Mouse (Mus musculus) left cerebral cortex, adult 2 months (tissue): ENCODE measurements around the gene Rimklb. TPM values are rescaled to one million over a fixed set of nuclear protein-coding genes. Genes with fewer than 3 reads are reported as not detected.

Source experiments
- DNase-seq, 2 experiments: peaks; one replicate each; pipeline ENCODE4 v3.0.0; 2021 to 2022; ENCODE audit warnings: low spot score in 2 of 2, mixed read lengths in 1 of 2; ENCODE audit errors: extremely low spot score in 1 of 2
- H3K27ac ChIP-seq: fragments of 200-600 bp; 2 replicates; pipeline ENCODE4 v1.8.1; 2022
- H3K4me3 ChIP-seq: fragments of 200-600 bp; 2 replicates; pipeline ENCODE4 v1.8.1; 2022
- CTCF ChIP-seq: fragments of 200-600 bp; IDR thresholded peaks from 2 replicates; pipeline ENCODE4 v1.8.1; 2022; ENCODE audit warnings: antibody characterized with exemption, mild to moderate bottlenecking, moderate library complexity
- intact Hi-C: fragments of 180-260 bp; cut with DNase I; formaldehyde crosslinking; loops from one replicate; pipeline ENCODE4 v1.15.1; 2025
- total RNA-seq, 2 experiments: library from RNA; stranded (reverse); gene quantifications; 2 replicates each; pipeline ENCODE4 v1.2.3; 2021

Gene Rimklb
- total RNA-seq, 2 experiments from 2014 or later = 80.3 to 80.6 TPM

DNA sequence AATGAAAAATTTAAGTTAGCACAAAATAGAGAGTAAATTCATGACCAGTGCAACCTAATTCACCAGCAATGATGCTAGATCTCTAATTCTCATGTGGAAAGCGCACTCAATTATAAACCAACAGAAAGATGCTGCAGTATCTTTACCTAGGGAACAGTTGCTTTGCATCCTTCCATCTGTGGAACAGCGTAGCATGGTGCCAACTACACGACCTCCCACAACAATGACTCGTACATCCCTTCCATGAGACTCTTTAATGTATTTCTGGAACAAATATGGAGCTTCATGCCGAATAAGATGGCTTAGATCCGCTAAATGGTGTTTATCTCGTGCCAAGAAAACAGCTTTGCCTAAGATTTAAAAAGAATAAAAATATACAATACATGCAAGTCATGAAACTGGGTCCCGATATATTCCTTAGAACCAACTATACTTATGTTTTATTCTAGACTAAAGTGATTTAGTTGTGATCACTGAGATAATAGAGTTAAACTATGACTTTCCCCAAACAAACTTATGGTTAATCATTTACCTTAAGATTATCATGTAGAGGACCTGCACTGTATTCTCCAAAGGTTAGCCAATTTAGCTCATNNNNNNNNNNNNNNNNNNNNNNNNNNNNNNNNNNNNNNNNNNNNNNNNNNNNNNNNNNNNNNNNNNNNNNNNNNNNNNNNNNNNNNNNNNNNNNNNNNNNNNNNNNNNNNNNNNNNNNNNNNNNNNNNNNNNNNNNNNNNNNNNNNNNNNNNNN is 39.4 kb downstream of the Rimklb start:
- TF ChIP-seq CTCF = no peak
- intact Hi-C loops = no loop called here
- H3K4me3 ChIP-seq = no peak overlapping the region
- no peak for DNase-seq
- H3K27ac ChIP-seq = no peak overlapping the region

DNA sequence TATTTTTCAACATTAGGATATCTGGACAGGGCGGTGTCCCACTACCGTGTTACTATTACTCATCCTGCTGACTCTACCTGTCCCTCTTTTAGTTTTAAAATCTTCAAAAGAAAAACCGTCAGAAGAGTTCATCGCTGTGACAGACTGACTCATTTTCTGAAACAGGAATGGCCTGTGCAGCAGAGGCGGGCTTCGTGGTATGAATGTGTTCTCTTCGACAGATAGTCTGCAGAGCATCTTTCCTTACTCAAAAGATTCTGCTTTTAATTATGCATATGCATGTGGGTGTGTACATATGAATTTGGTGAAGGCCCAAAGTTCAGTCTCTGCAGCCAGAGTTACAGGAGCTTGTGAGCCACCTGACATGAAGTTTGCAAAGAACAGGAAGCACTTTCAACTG is 50.7 kb downstream of the Rimklb start:
- intact Hi-C loops = no loop called here
- Histone ChIP-seq H3K4me3 (no peak overlapping the region), H3K27ac (no peak overlapping the region)
- DNase-seq = no peak
- TF ChIP-seq CTCF = no peak

- no peak overlapping the region for H3K27ac ChIP-seq
- intact Hi-C loops = no loop called here
- no peak for DNase-seq
- H3K4me3 ChIP-seq = no peak overlapping the region
- TF ChIP-seq CTCF = no peak
Measured at GRCm38 (mm10) chr6:122445215-122445614, 53.3 kb downstream of the Rimklb start.

DNA sequence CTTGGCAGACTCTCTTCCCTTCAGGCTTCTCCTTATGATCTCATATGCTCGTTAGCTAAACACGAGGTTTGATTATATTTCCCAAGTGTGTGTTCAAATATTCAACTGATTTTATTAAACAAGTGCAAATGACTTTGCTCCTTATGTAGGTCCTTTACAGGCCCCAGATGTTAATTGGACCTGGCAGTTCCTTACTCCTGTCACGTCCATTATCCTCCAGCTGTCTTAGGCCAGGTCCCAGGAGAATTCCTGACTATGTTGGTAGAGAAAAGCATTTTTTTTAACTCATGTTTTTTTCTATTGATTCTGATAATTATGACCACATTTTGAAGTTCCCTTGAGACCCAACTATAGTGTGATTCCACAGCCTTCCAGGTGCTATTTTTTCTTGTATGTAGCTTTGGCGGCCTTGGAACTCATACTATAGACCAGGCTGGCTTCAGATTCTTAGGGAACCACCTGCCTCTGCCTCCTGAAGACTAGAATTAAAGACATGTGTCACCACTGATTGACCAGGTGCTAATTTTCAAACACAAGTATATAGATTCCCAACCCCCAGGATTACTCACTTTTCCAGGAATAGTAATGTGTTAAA is 57.8 kb downstream of the Rimklb start:
- intact Hi-C loops = no loop called here
- no peak for TF ChIP-seq CTCF
- DNase-seq = no peak
- H3K4me3 ChIP-seq = no peak overlapping the region
- no peak overlapping the region for H3K27ac ChIP-seq

- no peak for TF ChIP-seq CTCF
- H3K4me3 ChIP-seq = no peak overlapping the region
- no peak for DNase-seq
- no peak overlapping the region for H3K27ac ChIP-seq
- intact Hi-C loops = loop anchor here (10.0 kb wide), 1 partner anchor 1376 kb away; no protein-coding TSS in a partner anchor
Measured at GRCm38 (mm10) chr6:122439249-122439648, 59.3 kb downstream of the Rimklb start.

- Histone ChIP-seq H3K27ac (no peak overlapping the region), H3K4me3 (no peak overlapping the region)
- TF ChIP-seq CTCF = no peak
- DNase-seq = no peak
- intact Hi-C loops = loop anchor here (10.0 kb wide), 1 partner anchor 1380 kb away; no protein-coding TSS in a partner anchor
Measured at GRCm38 (mm10) chr6:122435270-122435669, 63.3 kb downstream of the Rimklb start.

DNA sequence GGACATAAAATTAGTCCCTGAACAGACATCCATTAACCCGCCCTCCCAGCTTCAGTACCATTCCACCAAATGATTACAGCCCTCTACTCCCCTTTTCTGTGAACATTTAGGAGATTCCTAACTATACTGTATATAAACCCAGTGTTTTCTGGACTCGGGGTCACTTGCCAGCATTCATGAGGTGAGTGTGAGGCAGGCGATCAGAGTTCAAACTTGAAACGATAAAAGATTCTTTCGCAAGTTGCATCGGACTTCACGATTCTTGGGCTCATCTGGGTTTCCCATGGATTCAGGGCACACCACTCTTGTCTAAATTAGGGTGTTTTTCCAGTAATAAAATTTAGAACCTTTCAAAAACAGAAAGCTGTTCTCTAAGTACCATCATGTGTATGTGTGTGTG is 71.1 kb downstream of the Rimklb start:
- DNase-seq = no peak
- no peak overlapping the region for H3K27ac ChIP-seq
- intact Hi-C loops = loop anchor here (2.0 kb wide), 1 partner anchor 21 kb away; no protein-coding TSS in a partner anchor
- no peak for TF ChIP-seq CTCF
- H3K4me3 ChIP-seq = no peak overlapping the region

DNA sequence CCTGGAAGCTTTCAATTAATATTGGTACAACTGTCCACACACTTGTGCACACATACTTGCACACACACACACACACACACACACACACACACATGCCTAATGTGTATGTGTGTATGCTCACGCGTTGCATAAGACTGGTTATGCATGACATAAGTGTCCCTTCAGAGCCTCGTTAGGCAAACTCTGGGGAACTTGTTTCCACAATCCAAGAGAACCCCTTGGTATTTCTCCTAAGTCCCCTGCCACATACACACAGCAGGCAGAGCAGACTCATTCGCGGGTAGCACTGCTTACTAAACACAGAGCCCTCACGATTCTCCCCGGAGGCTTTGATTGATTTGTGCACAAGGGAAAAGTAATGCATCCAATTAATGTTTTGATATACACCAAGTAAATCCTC is 81.5 kb downstream of the Rimklb start:
- H3K27ac ChIP-seq = no peak overlapping the region

GRCm38 (mm10) chr6:122416347-122416746 is 82.2 kb downstream of the Rimklb start:
- Histone ChIP-seq H3K27ac (no peak overlapping the region), H3K4me3 (no peak overlapping the region)
- intact Hi-C loops = no loop called here
- DNase-seq = no peak
- TF ChIP-seq CTCF = no peak

More for the DNA sequence above, 81.5 kb downstream of the Rimklb start:
- DNase-seq = no peak
- intact Hi-C loops = no loop called here
- TF ChIP-seq CTCF = no peak
- H3K4me3 ChIP-seq = no peak overlapping the region

- intact Hi-C loops = no loop called here
- no peak for TF ChIP-seq CTCF
- H3K27ac ChIP-seq = no peak overlapping the region
Measured at GRCm38 (mm10) chr6:122411281-122411680, 87.3 kb downstream of the Rimklb start.

GRCm38 (mm10) chr6:122402240-122402639 is 96.3 kb downstream of the Rimklb start:
- TF ChIP-seq CTCF = peak; percentile 79
- Histone ChIP-seq H3K4me3 (no peak overlapping the region), H3K27ac (no peak overlapping the region)
- intact Hi-C loops = loop anchor here (1.0 to 5.0 kb wide), 3 partner anchors 95 to 161 kb away; partner anchors contain the start of gene Rimklb
- DNase-seq = peak in 1 of 2 experiments; percentile 15

More at GRCm38 (mm10) chr6:122411281-122411680, 87.3 kb downstream of the Rimklb start:
- no peak for DNase-seq
- H3K4me3 ChIP-seq = no peak overlapping the region

DNA sequence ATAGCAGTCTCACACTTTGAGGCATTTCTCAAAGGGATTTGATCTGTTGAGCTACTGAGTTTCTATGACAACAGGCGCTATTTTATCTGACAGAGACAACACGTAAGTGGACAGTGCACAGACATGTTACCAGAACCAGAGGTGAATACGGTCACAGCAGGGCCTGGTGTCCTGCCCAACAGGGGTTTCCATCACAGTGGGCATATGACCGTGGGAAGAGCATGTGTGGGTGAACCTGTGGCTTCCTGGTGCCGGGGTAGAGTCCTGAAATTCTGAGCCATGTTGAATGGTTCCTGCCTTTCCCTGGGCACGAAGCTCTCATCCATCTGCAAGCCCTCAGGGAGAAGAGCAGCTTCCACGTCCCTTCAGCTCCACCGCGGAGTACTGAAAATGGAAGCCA is 98.3 kb downstream of the Rimklb start:
- Histone ChIP-seq H3K27ac (no peak overlapping the region), H3K4me3 (no peak overlapping the region)
- TF ChIP-seq CTCF = no peak
- no peak for DNase-seq
- intact Hi-C loops = loop anchor here (5.0 kb wide), 1 partner anchor 97 kb away; the partner anchor contains the start of gene Rimklb

Other genes with a start within 250 kb of the Rimklb start
- not detected for gene Klrg1, start 215.9 kb downstream of the Rimklb start, total RNA-seq
- 10 to 100 TPM; 69.5 TPM for gene M6pr, start 190.0 kb downstream of the Rimklb start, total RNA-seq
- 10 to 100 TPM; 57.9 to 64.0 TPM for gene Phc1, start 158.2 kb downstream of the Rimklb start, total RNA-seq
- gene Mfap5, start 7.1 kb upstream of the Rimklb start, total RNA-seq = under 1 TPM; 0.33 to 0.63 TPM
- gene Aicda, start 55.0 kb upstream of the Rimklb start, total RNA-seq = not detected
- 1 to 10 TPM; 1.3 to 1.9 TPM for gene Apobec1, start 103.7 kb upstream of the Rimklb start, total RNA-seq
- gene Gdf3, start 111.3 kb upstream of the Rimklb start, total RNA-seq = not detected
- not detected for gene Dppa3, start 127.6 kb upstream of the Rimklb start, total RNA-seq
- gene Nanog, start 208.7 kb upstream of the Rimklb start, total RNA-seq = not detected